Mouse (Mus musculus): ENCODE data around the gene Fbxl18.
"Not testable (repeated sequence)": the region's sequence is repeated elsewhere in the genome, so short reads cannot be mapped to it uniquely, and the experiment has no call there.

Gene Fbxl18

DNA sequence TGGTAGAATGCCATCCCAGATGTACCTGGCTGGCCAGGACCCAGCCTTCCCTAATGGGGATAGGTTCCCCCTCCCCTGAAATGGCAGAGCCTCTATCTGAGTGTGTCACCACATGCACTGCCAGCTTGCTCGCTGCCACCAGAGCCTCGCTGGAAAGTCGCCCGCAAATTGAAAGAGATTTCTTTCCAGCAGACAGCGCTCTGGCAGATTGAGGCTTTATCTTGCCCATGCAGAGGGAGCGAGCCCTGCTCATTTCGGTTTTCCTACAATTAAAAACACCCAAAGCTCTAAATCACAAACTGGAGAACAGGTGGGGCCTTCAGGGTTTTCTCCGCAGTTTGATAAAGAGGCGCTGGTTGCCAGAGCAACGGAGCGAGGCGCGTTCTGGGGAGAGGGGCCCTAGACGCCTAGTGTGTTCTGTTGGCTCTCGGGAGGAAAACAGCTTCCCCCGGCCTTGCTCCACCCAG, 37.4 kb downstream of the Fbxl18 start:
- DNase-seq = no peak

DNA sequence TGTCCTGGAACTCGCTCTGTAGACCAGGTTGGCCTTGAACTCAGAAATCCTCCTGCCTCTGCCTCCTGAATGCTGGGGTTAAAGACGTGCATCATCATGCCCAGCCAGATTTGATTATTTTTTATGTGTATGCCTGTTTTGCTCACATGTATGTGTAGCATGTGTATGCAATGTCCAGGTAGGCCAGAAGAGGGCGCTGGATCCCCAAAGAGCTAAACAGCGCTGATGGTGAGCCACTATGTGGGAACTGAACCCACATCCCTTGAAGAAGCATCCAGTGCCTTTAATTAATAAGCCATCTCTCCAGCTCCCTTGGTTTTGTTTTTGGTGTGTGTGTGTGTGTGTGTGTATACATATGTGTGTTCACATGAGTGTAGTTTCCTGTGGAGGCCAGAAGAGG, 38.8 kb downstream of the Fbxl18 start:
- DNase-seq = no peak

DNA sequence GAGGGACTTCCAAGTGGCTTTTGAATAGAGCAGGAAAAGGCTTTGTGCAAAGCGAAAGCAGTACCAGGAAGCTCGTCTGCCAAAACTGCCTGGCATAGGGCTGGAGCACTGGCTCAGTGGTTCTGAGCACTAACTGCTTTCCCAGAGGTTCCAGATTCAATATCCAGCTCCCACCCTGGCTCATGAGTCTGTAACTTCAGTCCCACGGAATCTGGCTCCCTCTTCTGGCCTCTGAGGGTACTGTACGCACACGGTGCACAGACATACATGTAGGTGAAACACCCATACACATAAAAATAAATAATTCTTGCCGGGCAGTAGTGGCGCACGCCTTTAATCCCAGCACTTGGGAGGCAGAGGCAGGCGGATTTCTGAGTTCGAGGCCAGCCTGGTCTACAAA, 40.3 kb downstream of the Fbxl18 start:
- peak; percentile 70 to 76 for DNase-seq

DNA sequence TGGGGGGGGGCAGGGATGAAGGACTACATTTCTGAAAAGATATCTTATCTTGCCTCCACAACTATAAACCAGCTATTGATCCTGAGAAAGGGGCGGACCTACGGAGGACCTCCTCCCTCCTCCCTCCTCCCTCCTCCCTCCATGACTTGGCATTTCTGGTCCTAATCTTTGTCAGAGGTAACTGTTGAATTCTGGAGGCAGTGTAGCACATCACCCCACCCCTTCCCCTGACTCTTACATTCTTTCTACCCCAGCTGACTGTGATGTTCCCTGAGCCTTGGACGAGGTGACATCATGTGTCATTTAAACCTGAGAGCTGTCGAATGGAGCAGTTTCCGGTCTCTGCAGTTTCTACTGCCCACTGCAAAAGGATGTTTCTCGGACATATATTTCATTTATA, 41.6 kb downstream of the Fbxl18 start:
- DNase-seq = no peak

DNA sequence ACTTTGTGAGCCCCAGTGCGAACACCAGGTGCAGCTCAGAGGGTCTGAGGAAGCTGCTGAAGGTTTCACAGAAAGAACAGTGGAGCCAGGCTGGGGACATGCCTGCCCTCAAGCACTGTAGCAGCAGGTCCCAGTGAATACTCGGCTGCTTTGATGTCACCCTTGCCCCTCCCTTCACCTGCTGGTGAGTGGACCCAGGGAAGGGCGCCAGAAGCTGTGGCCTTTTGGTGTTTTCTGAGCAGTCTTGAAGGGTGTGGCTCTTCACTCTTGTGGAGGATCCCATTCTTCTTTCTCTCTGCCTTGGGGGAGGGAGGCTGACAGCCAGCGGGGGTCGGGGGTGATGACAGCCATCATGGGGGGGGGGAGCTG, 43.6 kb downstream of the Fbxl18 start:
- no peak for DNase-seq

DNA sequence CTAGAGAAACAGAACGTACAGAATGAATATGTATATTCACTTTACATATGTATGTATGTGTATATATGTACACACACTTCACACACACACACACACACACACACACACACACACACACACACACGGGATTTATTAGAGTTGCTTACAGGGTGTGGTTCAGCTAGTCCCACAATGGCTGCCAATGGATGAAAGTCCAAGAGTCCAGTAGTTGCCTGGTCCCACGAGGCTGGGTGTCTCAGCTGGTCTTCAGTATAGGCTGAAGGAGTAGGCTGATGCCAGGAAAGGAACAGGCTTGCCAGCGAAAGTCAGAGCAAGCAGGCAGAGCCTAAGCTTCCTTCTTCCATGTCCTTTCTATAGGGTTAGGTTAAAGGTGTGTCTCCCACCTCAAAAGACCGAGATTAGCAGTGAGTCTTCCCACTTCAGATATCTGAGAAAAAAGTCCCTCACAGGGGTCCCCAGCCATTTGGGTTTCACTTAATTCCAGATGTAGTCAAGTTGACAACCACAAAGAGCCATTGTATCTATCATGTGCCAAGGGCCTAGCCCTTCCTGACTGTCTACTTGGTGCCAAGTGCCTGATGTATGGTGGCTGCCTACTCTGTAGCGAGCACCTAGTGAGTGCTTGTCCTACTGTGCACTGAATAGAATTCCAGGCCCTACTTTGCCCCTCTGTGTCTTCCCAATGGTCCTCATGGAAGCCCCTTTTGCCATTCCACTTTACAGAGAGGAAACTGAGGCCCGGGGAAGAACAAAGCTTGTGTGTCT, 44.1 kb downstream of the Fbxl18 start:
- no peak for DNase-seq

DNA sequence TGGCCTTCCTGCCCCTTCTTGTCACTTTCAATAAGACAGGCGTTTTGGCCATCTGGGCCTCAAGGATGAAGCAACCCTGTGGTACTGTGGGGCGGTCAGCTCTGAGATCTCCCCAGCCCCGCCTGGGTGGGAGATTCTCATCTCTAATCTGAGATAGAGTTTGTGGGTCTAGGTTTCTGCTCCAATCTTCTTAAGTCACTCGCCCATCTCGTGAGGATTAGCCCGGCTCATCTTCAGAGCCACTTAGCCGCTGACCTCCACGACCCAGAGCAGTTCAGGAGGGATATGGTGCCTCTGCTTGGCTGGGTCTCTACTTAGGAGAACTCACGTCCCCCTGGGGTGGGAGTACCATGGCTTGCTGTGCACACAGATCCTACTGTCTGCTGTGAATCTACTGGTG, 44.7 kb downstream of the Fbxl18 start:
- DNase-seq = no peak

DNA sequence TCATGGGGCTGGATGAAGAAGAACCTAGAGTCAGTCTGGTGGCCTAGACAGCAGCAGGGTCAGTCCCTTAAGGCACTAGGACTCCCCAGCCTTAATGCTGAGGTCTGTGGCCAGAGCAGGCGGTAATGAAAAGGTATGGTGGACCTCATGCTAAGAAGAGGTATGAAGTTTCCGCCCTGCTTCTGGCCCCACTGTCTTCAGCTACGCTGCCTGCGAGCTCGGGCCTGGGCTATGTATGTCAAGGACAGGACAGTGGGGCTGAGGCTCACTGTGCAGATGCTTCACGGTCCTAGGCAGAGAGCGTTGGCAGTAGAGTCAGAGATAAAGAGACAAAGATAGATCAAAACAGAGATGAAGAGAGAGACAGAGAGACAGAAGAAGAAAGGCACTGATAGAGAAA, 46.3 kb downstream of the Fbxl18 start:
- DNase-seq = no peak

DNA sequence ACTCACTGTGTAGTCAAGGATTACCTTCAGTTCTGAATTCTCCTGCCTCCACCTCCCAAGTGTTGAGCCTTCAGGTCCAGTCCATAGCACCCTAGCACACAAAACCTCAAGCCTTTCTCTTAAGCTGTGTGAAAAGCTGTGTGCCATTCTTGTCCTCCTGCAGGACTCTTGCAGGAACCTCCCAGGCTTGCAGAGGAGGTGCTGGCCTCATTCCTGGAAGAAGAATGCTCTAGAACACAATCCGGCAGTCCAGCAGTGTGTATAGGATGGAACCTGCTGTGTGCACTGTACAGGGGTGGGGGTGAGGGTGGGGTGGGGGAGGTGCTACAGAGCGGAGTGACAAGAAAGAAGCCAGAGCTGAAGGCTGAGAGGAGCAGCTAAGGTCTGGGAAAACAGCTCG, 47.1 kb downstream of the Fbxl18 start:
- no peak for DNase-seq

DNA sequence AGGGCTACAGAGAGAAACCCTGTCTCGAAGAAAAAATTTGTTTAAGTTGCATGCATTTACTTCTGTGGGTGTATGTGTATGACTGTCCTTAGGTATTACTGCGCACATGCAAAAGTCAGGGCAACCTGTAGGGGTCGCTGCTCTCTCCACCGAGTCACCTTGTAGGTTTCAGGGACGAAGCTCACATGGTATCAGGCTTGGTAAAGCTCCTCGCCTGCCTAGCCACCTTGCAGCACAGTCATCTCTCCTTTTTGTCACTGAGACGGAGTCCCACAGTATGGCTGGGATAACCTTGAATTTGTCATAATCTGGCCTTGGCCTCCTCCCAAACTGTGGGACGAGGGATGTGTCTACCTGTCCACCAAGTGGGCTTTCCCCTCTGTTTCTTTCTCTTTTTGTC, 50.8 kb downstream of the Fbxl18 start:
- DNase-seq = peak; percentile 47 to 52

DNA sequence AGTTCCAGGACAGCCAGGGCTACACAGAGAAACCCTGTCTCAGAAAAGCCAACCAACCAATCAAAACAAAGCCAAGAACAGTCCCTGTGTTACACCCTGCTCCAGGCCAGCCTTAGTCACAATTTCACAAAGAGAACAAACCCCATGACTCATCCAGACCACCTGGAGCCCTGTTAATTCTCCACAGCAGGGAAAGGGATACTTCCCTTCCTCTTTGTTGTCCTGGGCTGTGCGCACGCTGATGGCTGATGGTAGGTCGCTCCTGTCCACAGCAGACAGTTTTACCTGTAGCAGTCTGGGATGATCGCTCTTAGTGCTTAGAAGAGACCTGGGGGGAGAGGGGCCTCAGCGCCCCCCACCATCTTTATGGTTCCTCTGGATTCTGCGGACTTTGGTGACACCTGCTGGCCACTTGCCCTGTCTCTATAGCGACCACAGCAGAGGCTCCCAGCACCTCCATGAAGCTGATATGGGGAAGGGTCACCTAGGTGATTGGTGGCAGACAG, 53.0 kb downstream of the Fbxl18 start:
- peak; percentile 65 to 66 for DNase-seq

DNA sequence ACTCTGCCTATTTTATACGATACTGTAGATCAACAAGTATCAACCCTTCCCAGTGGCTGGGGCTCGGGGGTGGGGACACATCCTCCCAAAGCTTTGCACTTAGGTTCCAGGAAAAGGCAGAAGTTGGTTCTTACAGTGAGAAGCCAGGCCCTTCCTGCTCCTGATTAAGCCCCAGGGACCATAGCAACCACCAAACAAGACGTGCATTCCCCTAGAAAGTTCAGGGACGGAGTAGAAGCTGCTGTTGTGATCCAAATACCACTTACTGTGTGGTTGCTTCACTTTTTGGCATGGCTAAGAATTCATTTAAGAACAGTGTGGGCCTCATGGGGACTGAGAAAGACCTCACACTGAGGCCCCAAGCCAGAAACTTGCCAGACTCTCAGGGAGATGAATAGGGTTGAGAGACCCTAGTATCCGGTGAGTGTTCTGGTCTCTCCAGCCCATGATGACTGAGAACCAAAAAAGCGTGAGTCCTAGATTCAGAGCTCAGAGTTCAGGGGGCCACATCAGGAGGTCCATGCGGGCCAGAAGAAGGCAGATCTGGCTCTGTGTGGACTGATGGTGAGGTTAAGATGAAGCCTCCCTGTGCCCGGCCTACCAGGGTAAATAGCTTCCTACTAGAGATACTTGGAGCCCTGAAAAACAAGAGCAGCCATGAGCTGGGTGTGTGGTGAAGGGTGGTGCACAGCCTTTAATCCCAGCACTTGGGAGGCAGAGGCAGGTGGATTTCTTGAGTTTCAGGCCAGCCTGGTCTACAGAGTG, 53.7 kb downstream of the Fbxl18 start:
- peak; percentile 30 to 45 for DNase-seq

DNA sequence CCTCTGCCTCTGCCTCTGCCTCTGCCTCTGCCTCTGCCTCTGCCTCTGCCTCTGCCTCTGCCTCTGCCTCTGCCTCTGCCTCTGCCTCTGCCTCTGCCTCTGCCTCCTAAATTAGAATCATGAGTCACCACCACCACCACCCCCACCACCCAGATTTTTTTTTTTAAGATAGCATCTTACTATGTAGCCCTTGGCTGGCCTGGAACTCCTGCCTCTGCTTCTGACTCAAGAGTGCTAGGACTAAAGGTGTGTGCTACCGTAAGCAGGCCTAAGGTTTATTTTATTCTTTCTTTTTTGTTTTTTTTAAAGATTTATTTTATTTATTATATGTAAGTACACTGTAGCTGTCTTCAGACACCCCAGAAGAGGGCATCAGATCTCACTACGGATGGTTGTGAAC, 57.8 kb downstream of the Fbxl18 start:
- not testable (repeated sequence) for DNase-seq

DNA sequence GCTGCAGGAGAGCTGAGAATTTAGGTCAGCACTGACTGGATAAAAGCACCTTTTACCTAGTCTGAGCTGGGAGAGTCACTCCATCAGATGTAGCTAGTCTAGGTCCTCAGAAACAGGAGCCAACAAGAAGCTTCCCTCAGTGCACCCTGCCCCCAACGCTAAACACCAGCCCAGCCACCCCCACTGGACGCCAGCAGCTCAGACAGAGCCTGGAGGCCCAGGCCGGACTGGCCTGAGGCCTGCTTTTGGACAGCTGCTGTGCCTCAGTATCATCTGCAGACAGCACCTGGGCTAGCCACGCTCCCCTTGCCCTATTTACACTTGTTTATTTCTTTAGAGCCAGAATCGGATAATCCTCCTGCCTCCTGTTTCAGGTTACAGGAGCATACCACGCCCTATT, 58.3 kb downstream of the Fbxl18 start:
- DNase-seq = no peak

DNA sequence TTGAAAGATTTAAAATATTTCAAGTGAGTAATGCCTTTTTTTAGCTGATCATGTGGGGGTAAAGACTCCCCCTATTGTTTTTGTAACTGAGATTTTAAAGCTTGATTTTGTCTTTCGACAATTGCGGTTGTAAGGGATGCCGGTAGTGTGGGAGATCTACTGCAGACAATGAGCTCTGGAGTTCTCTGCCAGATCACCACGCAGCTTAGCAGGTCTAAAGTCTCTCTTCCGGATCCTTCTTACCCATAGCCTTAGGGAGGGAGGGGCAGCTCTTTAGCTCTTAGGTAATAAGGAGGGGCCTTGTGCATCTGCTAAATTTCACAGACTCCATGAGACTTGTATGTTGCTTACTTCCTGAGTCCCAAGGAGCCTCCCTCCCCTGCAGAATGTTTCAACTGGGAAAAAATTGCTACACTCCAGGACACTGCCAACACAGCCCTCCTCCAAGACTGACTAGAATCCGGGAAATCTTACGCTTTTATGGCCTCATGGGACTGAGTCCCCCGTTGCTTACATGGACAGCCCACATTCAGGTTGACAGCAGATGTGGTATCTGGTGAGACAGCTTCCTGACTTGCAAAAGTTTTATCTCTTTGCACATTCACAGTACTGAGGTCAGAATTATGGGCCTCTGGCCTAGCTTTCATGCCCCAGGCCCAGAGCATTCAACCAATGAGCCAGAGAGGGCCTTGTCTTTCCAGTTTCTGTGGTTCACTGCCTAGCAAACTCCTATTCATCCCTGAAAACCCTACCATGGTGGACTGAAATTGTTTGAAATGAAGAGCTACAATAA, 61.4 kb downstream of the Fbxl18 start:
- no peak for DNase-seq

DNA sequence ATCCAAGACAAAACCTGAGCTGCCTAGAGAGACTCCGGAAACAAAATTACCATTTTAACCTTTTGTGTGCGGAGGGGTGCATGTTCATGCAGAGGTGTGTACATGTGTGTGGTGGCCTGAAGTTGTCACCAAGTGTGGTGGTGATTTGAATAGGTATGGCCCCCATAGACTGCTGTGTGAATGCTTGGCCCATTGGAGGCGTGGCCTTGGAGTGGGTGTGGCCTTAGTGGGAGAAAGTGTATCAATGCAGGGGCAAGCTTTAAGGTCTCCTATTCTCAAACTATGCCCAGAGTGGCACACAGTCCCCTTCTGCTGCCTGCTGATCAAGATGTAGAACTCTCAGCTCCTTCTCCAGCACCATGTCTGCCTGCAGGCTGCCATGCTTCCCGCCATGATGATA, 69.1 kb downstream of the Fbxl18 start:
- peak in 1 of 2 experiments; percentile 23 for DNase-seq

DNA sequence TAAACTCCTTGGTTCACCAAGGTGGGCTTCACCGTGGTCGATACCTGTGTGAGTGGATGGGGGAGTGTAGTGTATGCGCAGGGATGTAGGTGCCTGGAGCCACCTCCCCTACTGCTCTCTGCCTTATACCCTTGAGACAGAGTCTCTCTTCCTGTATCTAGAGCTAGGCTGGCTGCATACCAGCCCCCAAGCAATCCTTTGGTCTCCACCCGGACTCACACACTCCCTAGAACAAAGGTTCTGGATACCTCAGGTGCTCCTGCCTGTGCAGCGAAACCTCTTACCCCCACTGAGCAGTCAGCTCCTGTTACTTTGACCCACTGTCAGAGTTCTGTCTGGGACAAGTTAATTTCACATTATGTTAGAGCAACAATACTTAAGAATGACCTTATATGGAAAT, 69.6 kb downstream of the Fbxl18 start:
- DNase-seq = peak in 1 of 2 experiments; percentile 38

DNA sequence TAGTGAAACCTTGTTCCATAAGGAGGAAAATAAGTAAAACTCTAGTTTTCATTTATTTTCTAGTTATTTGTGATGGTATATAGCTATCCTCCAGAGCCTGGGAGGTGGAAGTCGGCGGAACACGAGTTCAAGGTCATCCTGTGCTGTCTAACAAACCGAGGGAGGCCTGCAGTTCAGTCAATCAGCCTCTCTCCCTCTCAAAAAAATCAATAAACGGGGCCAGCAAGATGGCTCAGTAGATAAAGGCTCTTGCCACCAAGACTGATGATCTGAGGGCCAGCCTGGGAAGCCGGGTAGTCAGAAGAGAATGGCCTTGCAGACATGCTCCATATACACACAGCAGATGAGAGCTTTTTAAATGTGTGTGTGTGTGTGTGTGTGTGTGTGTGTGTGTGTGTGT, 71.1 kb downstream of the Fbxl18 start:
- DNase-seq = no peak

DNA sequence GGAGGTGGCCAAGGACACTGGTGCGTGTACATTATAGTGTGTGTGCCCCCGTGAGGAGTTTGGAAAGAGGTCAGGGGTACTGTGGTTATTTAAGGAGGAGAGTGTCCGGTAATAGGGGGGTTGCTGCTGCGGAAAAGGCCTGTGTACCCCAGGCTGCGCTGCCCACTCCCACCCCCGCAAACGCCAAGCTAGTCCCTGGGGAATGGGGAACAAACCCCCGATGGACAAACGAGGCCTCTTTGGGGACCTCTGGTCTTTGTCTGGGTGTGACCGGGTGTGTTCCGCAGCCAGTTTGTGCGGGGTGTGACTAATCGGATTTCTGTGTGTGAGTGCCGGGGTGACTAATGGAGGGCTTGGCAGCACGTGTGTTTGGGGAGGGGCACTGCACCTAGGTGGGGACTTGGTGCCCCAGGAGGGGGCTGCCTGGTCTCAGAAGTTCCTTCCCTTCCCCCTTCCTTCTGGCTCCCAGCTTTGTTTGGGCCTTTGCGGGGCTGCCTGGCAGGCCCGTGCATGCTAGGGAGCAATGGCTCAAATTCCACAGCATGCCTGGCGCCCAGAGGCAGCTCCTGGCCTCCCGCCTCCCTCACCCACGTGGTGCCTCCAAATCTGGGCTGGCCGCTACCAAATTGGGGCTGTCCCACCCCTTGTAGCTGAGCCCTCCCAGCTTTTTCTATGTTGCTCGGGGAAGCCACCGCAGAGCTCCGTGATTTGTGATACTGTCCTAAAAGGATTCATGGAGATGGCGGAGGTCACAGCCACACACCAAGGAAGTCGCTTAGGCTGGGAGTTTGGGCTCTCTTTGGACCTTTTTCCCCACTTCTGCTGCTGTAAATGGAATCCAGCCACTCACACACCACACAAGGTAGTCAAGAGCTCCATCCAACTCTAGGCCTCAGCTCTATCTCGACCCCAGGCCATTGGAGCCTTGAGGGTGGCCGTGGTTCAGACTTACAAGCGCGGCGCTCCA, 71.8 kb downstream of the Fbxl18 start:
- peak; percentile 90 to 94 for DNase-seq

DNA sequence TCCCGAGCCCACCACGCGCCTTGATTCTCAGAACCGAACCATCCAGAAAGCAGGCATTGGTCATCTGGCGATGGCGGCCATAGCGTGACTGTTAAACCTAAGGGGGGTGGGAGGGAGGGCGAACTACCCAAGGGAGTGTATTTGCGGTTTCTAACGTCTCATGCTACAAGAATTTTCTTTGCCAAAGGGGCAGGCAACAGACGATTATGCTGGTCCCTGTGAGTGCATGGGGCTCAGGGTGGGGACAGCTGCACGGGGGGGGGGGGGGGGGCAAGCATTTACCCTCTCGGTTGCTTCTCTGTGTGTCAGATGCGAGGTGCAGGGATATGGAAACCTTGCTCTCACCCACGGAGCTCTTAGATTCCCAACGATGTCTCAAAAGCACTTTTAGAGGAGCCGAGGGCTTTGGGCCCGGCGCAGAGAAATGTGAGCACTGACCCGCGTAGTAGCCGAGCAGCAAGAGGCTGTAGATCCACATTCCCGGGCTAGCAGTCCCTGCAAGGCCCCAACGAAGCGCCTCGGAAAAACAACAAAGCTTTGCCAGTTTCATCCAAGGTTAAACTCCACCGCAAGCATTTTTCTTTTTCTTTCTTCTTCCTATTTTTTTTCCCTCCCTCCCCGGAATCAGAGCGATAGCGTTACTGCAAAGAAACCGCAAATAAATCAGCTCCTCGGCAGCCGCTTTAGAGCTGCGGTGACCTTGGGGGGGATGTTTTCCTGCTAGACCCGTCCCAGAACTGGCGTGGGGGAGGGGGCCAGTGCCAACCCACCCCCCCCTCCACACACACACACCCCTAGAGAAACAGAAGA, 72.7 kb downstream of the Fbxl18 start:
- DNase-seq = peak; percentile 70 to 81

DNA sequence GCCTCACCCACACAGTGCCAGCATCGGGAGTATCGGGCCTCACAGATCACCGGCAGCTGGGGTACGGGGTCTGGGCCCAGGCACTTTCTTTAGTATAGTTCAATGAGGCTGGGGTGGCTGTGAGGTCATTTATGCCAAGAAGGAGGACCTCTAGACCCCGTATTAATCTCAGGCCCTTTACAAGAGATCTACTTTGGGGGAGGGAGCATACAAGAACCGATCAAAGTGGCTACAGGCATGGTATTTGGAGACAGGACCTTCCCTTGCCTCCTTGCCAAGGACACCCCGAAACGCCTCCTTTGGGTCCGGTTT, 73.3 kb downstream of the Fbxl18 start:
- DNase-seq = peak in 1 of 2 experiments; percentile 49
